ENCODE assay signal across 25 mouse cellular contexts in the genomic region with DNA sequence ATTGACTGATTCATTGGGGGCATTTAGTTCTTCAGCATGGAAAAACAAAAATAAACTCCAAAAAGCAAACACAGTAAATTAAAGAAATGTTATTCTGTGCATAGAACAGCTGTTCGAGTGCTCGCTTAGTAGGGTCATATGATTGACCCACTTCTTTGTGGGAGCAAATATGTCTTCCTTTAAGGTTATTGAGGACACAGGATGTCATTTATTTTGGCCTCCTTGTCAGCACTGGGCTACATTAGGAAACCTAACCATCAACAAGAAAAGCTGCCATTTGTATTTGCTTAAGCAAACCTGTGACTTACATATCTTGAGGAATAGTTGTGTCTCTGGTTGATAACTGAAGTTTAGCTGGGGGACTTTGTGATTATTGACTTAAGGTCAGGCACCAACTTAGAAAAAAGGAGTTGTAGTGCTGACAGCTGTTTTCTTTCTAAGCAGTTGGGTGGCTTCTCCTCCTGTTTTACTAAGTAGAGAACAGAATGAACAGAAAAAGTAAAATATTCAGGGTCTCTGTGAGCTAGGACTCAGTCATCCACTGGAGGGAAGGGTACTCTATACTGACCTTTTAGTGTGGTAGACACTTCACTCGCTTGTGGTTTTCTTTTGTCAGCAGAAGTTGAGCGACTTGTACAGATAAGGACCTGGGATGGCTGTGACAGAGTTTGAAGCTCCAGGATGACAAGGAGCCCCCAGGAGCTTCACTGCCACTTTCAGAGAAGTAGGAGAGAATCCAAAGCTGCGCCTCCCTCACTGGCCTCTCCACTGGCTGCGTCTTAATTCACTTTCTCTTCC.
DNase-seq lines count a peak whose midpoint lies in the region; ATAC-seq and TF ChIP-seq lines count a peak whose summit lies in the region.
"Had no signal": no experiment of that assay in that cellular context is flagged by ENCODE, and none has a peak within 500 bp of the region (broad histone marks: within the 10 kb centered on the region; RNA-seq: fewer than 3 reads in every experiment).

No protein-coding gene starts in this region.

- DNase-seq in kidney, adult 2 months: peak; percentile 57
- DNase-seq in kidney, postnatal 10 days: no peak
- no peak for DNase-seq in lung, postnatal 25 days (ENCODE audit: low spot score)
- DNase-seq: adrenal gland, adult 2 months; adrenal gland, postnatal 36 days; cerebellum, adult 18-20 months; cerebellum, postnatal 10 days; gastrocnemius, adult 2 months; gastrocnemius, postnatal 36 days; heart, postnatal 36 days; liver, postnatal 0 days; midbrain, embryonic 14.5 days; thymus, postnatal 4 days had no signal

- no peak overlapping the region for H3K4me2 ChIP-seq in lung, embryonic 16.5 days (ENCODE audit: low read depth, low read length)
- no peak overlapping the region for H3K4me2 ChIP-seq in kidney, embryonic 15.5 days
- no peak overlapping the region for H3K4me2 ChIP-seq in intestine, embryonic 16.5 days (ENCODE audit: low read depth, low read length)
- H3K4me2 ChIP-seq in forebrain, embryonic 15.5 days (replicated peaks): no peak overlapping the region
- H3K4me2 ChIP-seq: embryonic facial prominence, embryonic 13.5 days; heart, embryonic 15.5 days; hindbrain, embryonic 13.5 days; limb, embryonic 12.5 days had no signal

- no peaks in the 10 kb centered on the region for H3K36me3 ChIP-seq in kidney, adult 2 months (ENCODE audit: control insufficient read depth, insufficient read depth, low read length)
- no peaks in the 10 kb centered on the region for H3K36me3 ChIP-seq in lung, embryonic 16.5 days (ENCODE audit: control insufficient read depth, insufficient read depth, low read length)
- no peaks in the 10 kb centered on the region for H3K36me3 ChIP-seq in kidney, embryonic 15.5 days
- no peaks in the 10 kb centered on the region for H3K36me3 ChIP-seq in intestine, embryonic 16.5 days (ENCODE audit: control insufficient read depth, insufficient read depth, low read length)
- H3K36me3 ChIP-seq in forebrain, embryonic 15.5 days: no peaks in the 10 kb centered on the region
- H3K36me3 ChIP-seq: embryonic facial prominence, embryonic 13.5 days; forebrain, embryonic 10.5 days; heart, embryonic 15.5 days; hindbrain, embryonic 13.5 days; limb, embryonic 12.5 days had no signal

- no peaks in the 10 kb centered on the region for H3K27me3 ChIP-seq in kidney, adult 2 months (replicated peaks; ENCODE audit: control insufficient read depth, insufficient read depth, low read length)
- no peaks in the 10 kb centered on the region for H3K27me3 ChIP-seq in lung, embryonic 16.5 days (ENCODE audit: control insufficient read depth, insufficient read depth, low read depth, low read length)
- H3K27me3 ChIP-seq in kidney, embryonic 15.5 days: no peaks in the 10 kb centered on the region; the same call in 1 of the 2 replicates
- H3K27me3 ChIP-seq in intestine, embryonic 16.5 days (replicated peaks; ENCODE audit: control insufficient read depth, insufficient read depth, low read length): no peaks in the 10 kb centered on the region
- peaks cover 29% of the 10 kb centered on the region for H3K27me3 ChIP-seq in forebrain, embryonic 15.5 days
- H3K27me3 ChIP-seq: embryonic facial prominence, embryonic 13.5 days; heart, embryonic 15.5 days; limb, embryonic 12.5 days had no signal

- no peaks in the 10 kb centered on the region for H3K4me1 ChIP-seq in kidney, adult 2 months (ENCODE audit: control insufficient read depth, insufficient read depth, low read length)
- H3K4me1 ChIP-seq in lung, embryonic 16.5 days (replicated peaks; ENCODE audit: control insufficient read depth, insufficient read depth, low read length): peaks cover 10% of the 10 kb centered on the region
- peaks cover 16% of the 10 kb centered on the region for H3K4me1 ChIP-seq in kidney, embryonic 15.5 days
- H3K4me1 ChIP-seq in intestine, embryonic 16.5 days (ENCODE audit: control insufficient read depth, insufficient read depth, low read length): no peaks in the 10 kb centered on the region
- peaks cover 3% of the 10 kb centered on the region; the same call in 1 of the 2 replicates for H3K4me1 ChIP-seq in forebrain, embryonic 15.5 days

- H3K9ac ChIP-seq in lung, embryonic 16.5 days (ENCODE audit: low read length): no peak overlapping the region
- no peak overlapping the region for H3K9ac ChIP-seq in kidney, embryonic 15.5 days
- H3K9ac ChIP-seq in intestine, embryonic 16.5 days (ENCODE audit: low read depth, low read length): no peak overlapping the region
- H3K9ac ChIP-seq in forebrain, embryonic 15.5 days (replicated peaks): no peak overlapping the region
- H3K9ac ChIP-seq: embryonic facial prominence, embryonic 13.5 days; heart, embryonic 15.5 days; hindbrain, embryonic 13.5 days; limb, embryonic 12.5 days; liver, postnatal 0 days had no signal

- ATAC-seq in lung, embryonic 16.5 days (ENCODE audit: low read depth): peak; percentile 58; the same call in 1 of the 2 replicates
- ATAC-seq in kidney, embryonic 15.5 days (replicated peaks; ENCODE audit: low FRiP score): peak; percentile 22; the same call in 1 of the 2 replicates
- ATAC-seq in intestine, embryonic 16.5 days: no peak
- ATAC-seq in forebrain, embryonic 15.5 days (replicated peaks): no peak
- ATAC-seq: activated CD4-positive, CD25-positive, alpha-beta regulatory T cell, adult 4 months; CD4-positive, CD25-positive, alpha-beta regulatory T cell, adult 4 months; forebrain, embryonic 16.5 days; liver, postnatal 0 days had no signal

- TF ChIP-seq POLR2A in kidney, adult 2 months (IDR thresholded peaks at IDR 0.05; ENCODE audit: low read depth, low read length): no peak

- TF ChIP-seq CTCF in kidney, adult 2 months (conservative IDR thresholded peaks at IDR 0.05; ENCODE audit: insufficient read depth, insufficient read length, low read depth, low read length): no peak

- no peak overlapping the region for H3K4me3 ChIP-seq in kidney, adult 2 months (ENCODE audit: insufficient read depth, low read depth, low read length)
- no peak overlapping the region for H3K4me3 ChIP-seq in lung, embryonic 16.5 days (ENCODE audit: low read length)
- no peak overlapping the region for H3K4me3 ChIP-seq in kidney, embryonic 15.5 days (replicated peaks)
- no peak overlapping the region for H3K4me3 ChIP-seq in intestine, embryonic 16.5 days (ENCODE audit: low read length)
- no peak overlapping the region for H3K4me3 ChIP-seq in forebrain, embryonic 15.5 days
- H3K4me3 ChIP-seq: embryonic facial prominence, embryonic 13.5 days; forebrain, embryonic 10.5 days; gastrocnemius, adult 2 months; heart, embryonic 15.5 days; hindbrain, embryonic 13.5 days; limb, embryonic 12.5 days had no signal

- H3K9me3 ChIP-seq in lung, embryonic 16.5 days (ENCODE audit: control insufficient read depth, low read length): no peaks in the 10 kb centered on the region
- H3K9me3 ChIP-seq in kidney, embryonic 15.5 days (replicated peaks): no peaks in the 10 kb centered on the region
- H3K9me3 ChIP-seq in intestine, embryonic 16.5 days (ENCODE audit: control insufficient read depth, low read length): no peaks in the 10 kb centered on the region
- H3K9me3 ChIP-seq in forebrain, embryonic 15.5 days: no peaks in the 10 kb centered on the region
- H3K9me3 ChIP-seq: embryonic facial prominence, embryonic 13.5 days; forebrain, embryonic 10.5 days; heart, embryonic 15.5 days; hindbrain, embryonic 13.5 days; limb, embryonic 12.5 days had no signal

- peak overlapping the region; percentile 7 for H3K27ac ChIP-seq in kidney, adult 2 months (ENCODE audit: insufficient read depth, low read depth, low read length)
- H3K27ac ChIP-seq in lung, embryonic 16.5 days (ENCODE audit: low read length): peak overlapping the region; percentile 74
- H3K27ac ChIP-seq in kidney, embryonic 15.5 days: peak overlapping the region; percentile 72
- no peak overlapping the region for H3K27ac ChIP-seq in intestine, embryonic 16.5 days (ENCODE audit: low read length)
- H3K27ac ChIP-seq in forebrain, embryonic 15.5 days (replicated peaks): no peak overlapping the region
- H3K27ac ChIP-seq: embryonic facial prominence, embryonic 13.5 days; forebrain, embryonic 10.5 days; gastrocnemius, adult 2 months; heart, embryonic 15.5 days; hindbrain, embryonic 13.5 days; limb, embryonic 12.5 days had no signal

- WGBS in kidney, adult 2 months: 78% methylated on average over 6 of the region's 6 CpGs
- WGBS in lung, embryonic 16.5 days: 40% methylated on average over 6 of the region's 6 CpGs
- WGBS in kidney, embryonic 15.5 days: 49% methylated on average over 6 of the region's 6 CpGs
- WGBS in intestine, embryonic 16.5 days: 60% methylated on average over 6 of the region's 6 CpGs
- 87% methylated on average over 6 of the region's 6 CpGs for WGBS in forebrain, embryonic 15.5 days

Comparison
In these comparisons a context has a peak if more than half of its experiments do, and no peak if none do; other contexts are left out.
1. H3K27ac ChIP-seq: peak in kidney, adult 2 months (single experiment), lung, embryonic 16.5 days (single experiment) and kidney, embryonic 15.5 days (single experiment); none in intestine, embryonic 16.5 days (single experiment) and forebrain, embryonic 15.5 days (single experiment).
2. ATAC-seq: peak in lung, embryonic 16.5 days (single experiment) and kidney, embryonic 15.5 days (single experiment); none in intestine, embryonic 16.5 days (single experiment) and forebrain, embryonic 15.5 days (single experiment).